Mouse (Mus musculus): ENCODE results near the gene Mrvi1.
A peak's percentile ranks its signal among the peaks of the same experiment; 100 is the strongest.

Gene Mrvi1

GRCm38 (mm10) chr7:110876965-110877364 lies 105.3 kb downstream of the Mrvi1 start:
- DNase-seq = no peak

DNA sequence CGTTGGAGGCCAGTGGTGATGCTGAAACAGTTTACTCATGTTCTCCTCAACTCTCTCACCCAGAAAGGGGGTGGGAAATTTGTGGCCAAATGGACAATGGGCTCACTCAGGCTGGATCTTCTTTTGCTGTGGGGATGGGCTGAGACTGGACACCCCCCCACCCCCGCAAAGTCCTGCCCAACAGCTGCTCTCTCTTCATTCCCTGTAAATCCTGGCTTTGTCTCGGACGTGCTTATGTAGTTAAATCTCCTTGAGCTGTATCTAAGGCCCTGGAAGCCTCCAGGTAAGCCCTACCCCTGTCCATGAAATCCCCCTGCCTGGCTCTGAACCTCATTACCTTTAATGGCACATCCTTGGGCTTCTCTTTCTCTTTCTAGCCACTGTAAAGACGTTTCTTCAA lies 113.5 kb downstream of the Mrvi1 start:
- no peak for DNase-seq

DNA sequence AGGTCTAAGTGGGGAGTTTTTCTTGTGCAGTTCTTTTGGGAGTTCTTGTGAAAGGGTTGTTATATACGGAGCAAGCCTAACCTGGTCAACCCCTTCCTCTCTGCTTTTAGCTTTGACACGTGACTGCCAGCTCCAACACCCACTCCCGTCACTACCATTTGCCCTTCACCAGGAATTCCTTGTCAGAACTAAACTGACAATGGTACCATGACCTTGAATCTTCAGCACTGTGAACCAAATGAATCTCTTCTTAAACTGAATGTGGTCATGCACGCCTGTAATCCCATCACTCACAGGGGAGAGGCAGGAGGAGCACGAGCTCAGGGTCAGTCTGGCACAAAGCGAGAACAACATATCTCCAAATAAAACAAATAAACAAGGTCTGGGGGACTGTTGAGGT lies 115.1 kb downstream of the Mrvi1 start:
- DNase-seq = no peak

DNA sequence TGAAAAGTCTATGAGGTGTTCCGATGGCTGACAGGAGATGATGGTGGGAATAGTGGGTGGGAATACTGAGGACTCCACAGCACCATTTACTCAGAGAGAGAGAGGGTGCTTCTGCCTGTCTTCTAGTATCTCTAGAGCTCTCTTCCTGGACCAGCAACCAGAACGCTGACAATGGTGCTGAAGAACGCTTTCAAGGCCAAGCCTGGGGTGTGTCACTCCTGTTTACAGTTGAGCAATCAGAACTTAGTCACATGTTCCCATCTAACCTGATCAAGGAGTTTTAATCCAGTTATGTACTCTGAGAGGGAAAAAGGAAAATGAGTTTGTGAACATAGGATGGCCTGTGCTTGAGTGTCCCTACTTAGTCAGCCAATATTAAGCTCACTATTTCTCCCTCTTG lies 116.2 kb downstream of the Mrvi1 start:
- DNase-seq = no peak

DNA sequence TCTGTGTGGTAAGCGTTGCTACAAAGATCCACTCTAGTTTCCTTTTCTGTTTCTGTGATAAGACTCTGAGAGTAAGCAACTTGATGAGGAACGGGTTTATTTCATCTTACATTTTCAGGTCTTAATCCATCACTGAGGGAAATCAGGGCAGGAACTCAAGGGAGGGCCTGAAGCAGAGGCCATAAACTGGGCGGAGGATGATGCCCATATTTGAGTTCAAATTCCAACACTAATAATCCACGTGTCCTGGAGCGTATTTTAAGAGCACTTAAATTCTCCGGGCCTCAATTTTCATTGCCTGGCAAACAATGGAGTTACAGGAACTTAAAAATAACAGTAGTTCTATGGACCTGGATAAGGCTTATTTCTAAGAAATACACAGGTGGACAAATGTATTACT lies 116.7 kb downstream of the Mrvi1 start:
- DNase-seq = no peak

DNA sequence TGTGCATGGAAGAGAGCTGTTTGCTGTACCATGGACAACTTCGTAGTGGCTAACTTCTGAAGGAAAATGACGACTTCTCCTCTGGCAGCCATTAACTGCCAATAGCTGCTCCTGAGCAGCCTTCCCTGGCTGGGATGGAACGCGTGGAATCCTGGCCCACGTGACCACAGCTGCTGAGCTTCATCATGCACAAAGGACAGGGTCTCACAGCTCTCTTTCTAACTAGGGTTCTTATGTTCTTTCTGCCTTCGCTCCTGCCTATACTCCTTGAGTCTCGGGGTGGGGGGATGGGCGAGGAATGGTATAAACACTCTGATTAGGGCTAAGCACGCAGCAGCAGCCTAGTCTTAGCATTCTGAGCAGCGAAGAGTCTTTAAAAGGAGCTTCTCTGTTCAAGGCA lies 117.2 kb downstream of the Mrvi1 start:
- DNase-seq = no peak

GRCm38 (mm10) chr7:110862751-110863289 lies 119.4 kb downstream of the Mrvi1 start, which contains the start of gene Lyve1:
TSS of gene Lyve1 (minus strand) at chr7:110863239.
- no peak for DNase-seq

DNA sequence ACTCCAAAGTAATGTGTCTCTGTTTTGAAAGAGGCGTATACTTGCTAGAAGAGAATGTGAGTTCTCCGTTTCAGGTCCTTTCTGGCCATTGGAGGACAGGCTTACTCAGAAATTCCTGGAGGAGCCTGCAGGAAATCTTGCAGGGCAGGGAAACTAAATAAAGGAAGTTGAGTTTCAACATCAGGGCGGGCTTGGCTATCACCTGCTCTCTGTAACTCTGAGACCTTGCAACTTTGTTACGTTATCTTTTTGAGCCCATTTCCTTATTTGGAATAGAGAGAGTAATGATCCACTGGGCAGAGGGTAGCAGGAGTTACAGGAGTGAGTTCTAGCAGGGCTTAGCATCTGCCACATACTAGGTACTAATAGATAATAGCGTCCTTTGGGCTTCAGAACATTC lies 122.1 kb downstream of the Mrvi1 start:
- DNase-seq = no peak

- no peak for DNase-seq
These were observed 126.7 kb downstream of the Mrvi1 start for GRCm38 (mm10) chr7:110855604-110856003.

GRCm38 (mm10) chr7:110854927-110855546 lies 127.2 kb downstream of the Mrvi1 start:
- DNase-seq = no peak

- no peak for DNase-seq
These were observed 127.7 kb downstream of the Mrvi1 start for GRCm38 (mm10) chr7:110854519-110854918.

GRCm38 (mm10) chr7:110853611-110854010 lies 128.7 kb downstream of the Mrvi1 start:
- no peak for DNase-seq

GRCm38 (mm10) chr7:110851541-110852203 lies 130.6 kb downstream of the Mrvi1 start:
- no peak for DNase-seq

DNA sequence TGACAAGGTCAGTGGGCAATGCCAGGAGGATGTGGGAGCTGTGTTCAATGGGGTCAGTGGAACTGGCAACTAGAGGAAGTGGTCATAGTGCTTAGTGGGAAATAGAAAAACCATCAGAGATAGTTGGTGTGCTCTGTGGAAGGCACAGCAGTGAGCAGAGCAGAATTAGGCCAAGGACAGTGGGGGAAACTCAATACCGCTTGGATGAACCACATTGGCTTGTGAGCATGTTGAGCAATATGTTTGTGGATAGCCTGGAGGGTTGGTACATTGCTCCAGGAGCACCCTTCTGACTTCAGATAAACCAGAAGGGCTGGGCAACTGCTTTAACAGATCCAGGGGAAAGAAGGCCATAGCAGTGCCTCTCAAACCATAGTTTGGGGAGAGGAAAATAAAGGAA lies 133.9 kb downstream of the Mrvi1 start:
- no peak for DNase-seq

DNA sequence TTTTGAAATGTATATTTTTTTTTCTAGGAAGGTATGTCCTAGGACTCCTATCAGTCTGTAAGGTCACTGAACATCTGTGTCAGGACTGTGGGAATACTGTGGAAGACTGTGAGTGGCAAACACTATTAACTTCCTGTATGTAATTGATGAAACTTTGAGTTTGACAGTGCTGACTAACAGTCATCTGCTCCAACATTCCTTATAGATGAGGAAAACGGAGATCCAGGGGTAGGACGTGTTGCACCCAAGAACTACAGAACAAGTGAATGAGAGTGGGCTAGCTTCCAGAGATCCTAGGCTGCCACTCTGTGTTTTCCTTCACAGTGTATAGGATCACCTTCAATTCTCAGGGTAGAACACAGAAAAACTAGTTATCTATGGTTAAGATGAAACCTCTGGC lies 134.9 kb downstream of the Mrvi1 start:
- no peak for DNase-seq

- peak; percentile 92 for DNase-seq
These were observed 138.1 kb downstream of the Mrvi1 start, which contains the start of gene Rnf141 for GRCm38 (mm10) chr7:110843916-110844874. TSS of gene Rnf141 (minus strand) at chr7:110844457.

DNA sequence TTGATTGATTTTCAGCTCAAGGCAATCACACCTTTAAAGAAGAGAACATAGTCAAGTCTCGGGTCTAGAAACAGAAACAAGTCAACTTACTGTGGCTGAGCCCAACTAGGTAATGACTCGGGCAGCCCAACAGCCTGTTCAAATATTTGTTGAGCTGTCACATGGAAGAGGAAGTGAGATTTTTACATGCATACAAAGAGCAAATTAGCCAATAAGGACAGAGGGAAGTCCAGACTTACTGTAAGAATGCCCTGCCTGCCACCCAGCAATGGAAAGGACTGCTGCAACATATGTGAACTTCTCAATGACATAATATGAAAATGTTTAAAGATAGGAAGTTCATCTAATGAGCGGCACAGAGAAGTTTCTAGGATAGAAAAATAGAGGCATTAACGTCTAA lies 141.9 kb downstream of the Mrvi1 start:
- DNase-seq = no peak

DNA sequence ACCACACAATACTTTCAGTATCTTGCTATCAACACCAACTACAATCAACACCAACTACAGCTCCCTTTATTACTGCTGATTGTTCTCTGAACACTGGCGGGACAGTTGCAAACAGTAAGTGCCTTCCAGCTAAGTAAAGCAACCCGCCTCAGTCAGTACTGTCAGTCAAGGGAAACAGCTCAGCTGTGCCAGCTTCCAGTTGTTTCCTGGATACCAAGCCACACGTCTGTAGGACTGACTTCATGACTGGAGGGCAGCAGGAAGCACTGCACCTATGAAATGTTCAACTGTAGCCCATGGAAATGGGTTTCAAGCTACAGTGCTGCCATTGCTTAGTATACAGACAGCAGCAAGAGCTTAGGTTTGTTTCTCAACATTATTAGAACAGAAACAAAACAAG lies 147.7 kb downstream of the Mrvi1 start:
- no peak for DNase-seq

DNA sequence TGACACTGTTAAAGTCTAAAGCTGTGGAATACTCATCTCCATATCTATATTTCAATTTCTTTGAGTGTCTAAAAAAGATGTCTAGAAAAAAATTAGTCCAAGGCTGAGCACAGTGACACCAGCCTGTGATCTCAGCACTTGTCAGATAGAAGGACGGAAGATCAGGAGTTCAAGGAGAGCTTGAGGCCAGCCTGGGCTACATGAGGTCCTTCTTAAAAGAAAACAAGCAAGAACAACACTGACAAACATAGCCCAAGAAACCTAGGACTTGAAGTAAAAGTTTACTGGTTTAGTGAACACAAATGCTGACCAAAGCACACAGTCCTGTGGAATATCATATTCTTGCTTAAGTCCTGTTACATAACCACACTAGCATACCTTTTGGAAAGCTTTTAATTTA lies 148.2 kb downstream of the Mrvi1 start:
- DNase-seq = no peak

GRCm38 (mm10) chr7:110833024-110833423 lies 149.2 kb downstream of the Mrvi1 start:
- no peak for DNase-seq

DNA sequence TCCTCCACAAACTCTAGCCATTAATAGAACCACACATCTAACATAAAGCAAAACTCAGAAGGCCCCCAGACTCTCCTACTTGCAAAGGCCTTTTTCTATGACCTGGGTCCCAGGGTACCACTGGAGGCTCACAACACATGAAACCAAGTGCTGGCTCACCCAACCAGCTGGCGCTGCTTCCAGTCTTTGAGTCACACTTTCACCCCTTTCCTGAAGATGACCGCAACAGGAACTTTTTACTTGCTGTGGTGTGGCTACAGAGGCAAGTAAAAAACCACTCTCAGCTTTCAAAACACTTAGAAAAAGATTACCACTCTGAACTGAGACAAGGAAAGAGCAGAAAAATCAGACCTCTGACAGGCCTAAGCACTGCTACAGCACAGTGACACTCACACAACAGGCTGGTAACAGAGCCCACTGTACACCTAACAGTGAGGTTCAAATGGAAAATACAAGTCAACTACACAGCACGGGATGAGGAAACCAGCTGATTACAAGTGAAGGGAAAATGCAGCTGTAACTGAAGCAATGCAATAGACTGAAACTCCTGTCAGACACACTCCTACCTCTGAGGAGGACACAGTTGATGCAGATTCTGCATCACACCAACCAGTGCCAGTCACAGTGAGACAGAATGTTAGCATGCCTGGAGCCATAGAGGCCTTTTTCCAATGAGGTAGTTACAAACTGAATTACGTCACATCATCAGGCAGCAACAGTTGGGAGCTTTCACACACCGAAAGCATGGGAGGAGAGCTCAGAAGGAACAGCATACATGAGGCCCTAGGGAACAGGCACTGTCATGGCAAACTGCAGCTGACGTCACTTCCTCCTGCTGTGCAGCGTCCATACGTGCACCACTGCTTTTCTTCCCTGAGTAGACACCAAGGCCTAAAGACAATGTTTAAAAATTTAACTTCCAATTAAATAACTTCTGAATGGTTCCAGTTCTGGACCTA lies 158.0 kb downstream of the Mrvi1 start:
- no peak for DNase-seq

GRCm38 (mm10) chr7:110823593-110823992 lies 158.7 kb downstream of the Mrvi1 start:
- no peak for DNase-seq

Data from cerebellum, adult 9-11 months (tissue).